Mouse (Mus musculus): ENCODE measurements around the gene Nostrin.

GRCm38 (mm10) chr2:69140215-69140614 is 4.6 kb downstream of the Nostrin start:
- no peak for TF ChIP-seq MAFK (IDR thresholded peaks at IDR 0.05; ENCODE audit: borderline replicate concordance, low read depth, low read length)
- no peak for TF ChIP-seq POLR2AphosphoS2 (IDR thresholded peaks at IDR 0.05; ENCODE audit: low read length)
- TF ChIP-seq CTCF (IDR thresholded peaks at IDR 0.05 in 2 of 3, conservative IDR thresholded peaks at IDR 0.05 in 1 of 3; ENCODE audit: control insufficient read depth in 1 of 3, insufficient read depth in 1 of 3, low read depth in 2 of 3, low read length in 3 of 3, poor library complexity in 1 of 3, severe bottlenecking in 1 of 3) = no peak
- no peak for TF ChIP-seq TCF12 (IDR thresholded peaks at IDR 0.05; ENCODE audit: low read depth, low read length)
- no peak for TF ChIP-seq POLR2A (IDR thresholded peaks at IDR 0.05; ENCODE audit: control insufficient read depth in 1 of 2, insufficient read depth in 1 of 2, low read depth in 1 of 2, low read length in 2 of 2, poor library complexity in 1 of 2)
- TF ChIP-seq MYC (IDR thresholded peaks at IDR 0.05; ENCODE audit: low read depth, low read length) = no peak
- no peak for TF ChIP-seq E2F4 (IDR thresholded peaks at IDR 0.05; ENCODE audit: borderline replicate concordance, low read depth, low read length)
- TF ChIP-seq POLR2AphosphoS5 (IDR thresholded peaks at IDR 0.05; ENCODE audit: borderline replicate concordance, low read depth, low read length) = no peak
- no peak for TF ChIP-seq MYB (IDR thresholded peaks at IDR 0.05; ENCODE audit: low read depth, low read length)
- TF ChIP-seq USF2 (IDR thresholded peaks at IDR 0.05; ENCODE audit: borderline replicate concordance in 1 of 2, insufficient read depth in 1 of 2, low read depth in 1 of 2, low read length in 2 of 2) = no peak
- no peak for TF ChIP-seq BHLHE40 (IDR thresholded peaks at IDR 0.05; ENCODE audit: borderline replicate concordance, low read depth, low read length)
- TF ChIP-seq MEF2A (IDR thresholded peaks at IDR 0.05; ENCODE audit: extremely low read depth, insufficient replicate concordance, low read depth, low read length, poor library complexity, severe bottlenecking) = no peak
- TF ChIP-seq RCOR1 (IDR thresholded peaks at IDR 0.05; ENCODE audit: low read depth, low read length) = no peak
